Comparison of ENCODE assay signal across 26 mouse cellular contexts in the genomic region with DNA sequence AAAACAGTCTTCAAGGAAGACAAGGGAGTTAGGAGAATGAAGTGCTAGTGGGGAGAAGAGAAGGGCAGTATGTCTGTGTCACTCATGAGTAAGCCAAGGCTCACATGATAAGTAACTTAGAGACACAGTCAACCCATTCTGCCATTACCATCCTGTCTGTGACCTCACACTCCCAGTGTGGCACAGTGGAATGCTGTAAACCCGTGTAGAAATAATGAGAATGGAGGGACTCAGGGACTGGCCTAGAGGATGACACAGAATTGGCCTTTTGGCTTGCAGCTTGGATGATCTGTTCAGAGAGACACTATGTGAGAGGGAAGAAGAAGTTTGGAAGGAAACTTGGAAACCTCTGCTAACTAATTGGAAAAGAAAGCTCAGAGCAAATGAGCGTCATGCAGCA. TPM values are rescaled to one million over a fixed set of nuclear protein-coding genes. Genes with fewer than 3 reads are reported as not detected.
"Had no signal": no experiment of that assay in that cellular context is flagged by ENCODE, and none has a peak within 500 bp of the region (broad histone marks: within the 10 kb centered on the region; RNA-seq: fewer than 3 reads in every experiment).

No protein-coding gene starts in this region.

- H3K4me3 ChIP-seq: embryonic facial prominence, embryonic 10.5 days; embryonic facial prominence, embryonic 12.5 days; embryonic facial prominence, embryonic 13.5 days; embryonic facial prominence, embryonic 15.5 days; erythroblast, embryonic 14.5 days; forebrain, embryonic 10.5 days; forebrain, embryonic 12.5 days; forebrain, embryonic 13.5 days; forebrain, embryonic 15.5 days; gastrocnemius, adult 2 months; heart, adult 2 months; heart, embryonic 10.5 days had no signal

- H3K27me3 ChIP-seq: embryonic facial prominence, embryonic 12.5 days; embryonic facial prominence, embryonic 13.5 days; embryonic facial prominence, embryonic 15.5 days; forebrain, embryonic 12.5 days; forebrain, embryonic 13.5 days; forebrain, embryonic 15.5 days had no signal

- DNase-seq: cerebellum, adult 9-11 months; cerebellum, postnatal 10 days; cerebellum, postnatal 14 days; cerebellum, postnatal 25 days; cerebellum, postnatal 36 days; embryo, embryonic 11 days; forebrain, postnatal 0 days; gastrocnemius, adult 2 months; gastrocnemius, postnatal 10 days; gastrocnemius, postnatal 14 days; gastrocnemius, postnatal 25 days; gastrocnemius, postnatal 36 days; heart, adult 18-20 months; heart, adult 2 months had no signal

- H3K27ac ChIP-seq: embryonic facial prominence, embryonic 10.5 days; embryonic facial prominence, embryonic 12.5 days; embryonic facial prominence, embryonic 13.5 days; embryonic facial prominence, embryonic 15.5 days; forebrain, embryonic 10.5 days; forebrain, embryonic 12.5 days; forebrain, embryonic 13.5 days; forebrain, embryonic 15.5 days; gastrocnemius, adult 2 months; heart, adult 2 months; heart, embryonic 10.5 days had no signal

- H3K36me3 ChIP-seq: embryonic facial prominence, embryonic 12.5 days; forebrain, embryonic 15.5 days had no signal

- H3K4me1 ChIP-seq: embryonic facial prominence, embryonic 10.5 days; embryonic facial prominence, embryonic 12.5 days; forebrain, embryonic 10.5 days; forebrain, embryonic 12.5 days; forebrain, embryonic 15.5 days; heart, embryonic 10.5 days had no signal

RNA-seq across cellular contexts. Expression of a gene that starts 5.8 kb away (rescaled TPM):
- total RNA-seq: granulocyte monocyte progenitor cell, adult 5-6 weeks had no signal
- polyA plus RNA-seq: erythroblast, embryonic 14.5 days had no signal

RNA-seq across cellular contexts. Expression of a gene that starts 36.6 kb away (rescaled TPM):
- total RNA-seq: common myeloid progenitor, adult 5-6 weeks; granulocyte monocyte progenitor cell, adult 5-6 weeks had no signal
- polyA plus RNA-seq: erythroblast, embryonic 14.5 days had no signal
